Mouse (Mus musculus): Measurements from ENCODE around the gene Ube2d1. TPM values are rescaled to one million over a fixed set of nuclear protein-coding genes. Genes with fewer than 3 reads are reported as not detected.

The Ube2d1 gene
- polyA plus RNA-seq, 1 experiment from 2014 or later, result 62.9 TPM

DNA sequence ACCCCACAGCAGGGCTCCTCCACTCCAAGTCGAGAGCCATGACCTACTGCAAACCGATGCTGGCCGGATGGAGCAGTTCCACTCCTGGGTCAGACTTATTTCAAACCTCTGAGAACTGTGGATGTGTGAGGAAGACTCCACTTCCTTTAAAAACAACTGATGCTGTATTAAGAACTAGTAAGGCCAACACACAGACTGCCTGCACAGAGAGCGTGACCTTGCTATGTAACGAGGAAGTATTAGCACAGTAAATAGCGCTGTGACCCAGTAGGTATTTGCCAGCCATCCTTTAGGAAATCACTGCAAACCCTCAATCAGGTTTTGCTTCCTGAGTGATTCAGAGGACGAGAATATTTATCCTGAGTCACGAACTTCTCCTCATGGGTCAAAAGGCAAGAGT lies 23.4 kb downstream of the Ube2d1 start:
- H3K27ac ChIP-seq, result no peak overlapping the region
- WGBS (ENCODE audit: missing documents), result 96% methylated on average over 8 of the region's 8 CpGs
- H3K36me3 ChIP-seq (ENCODE audit: inconsistent target), result peaks cover 26% of the 10 kb centered on the region; the same call in 1 of the 2 replicates
- peaks cover 40% of the 10 kb centered on the region for H3K79me2 ChIP-seq (ENCODE audit: inconsistent target)
- H3K4me3 ChIP-seq (ENCODE audit: inconsistent target), result no peak overlapping the region

GRCm38 (mm10) chr10:71258943-71259342 lies 26.1 kb downstream of the Ube2d1 start:
- 94% methylated on average over 5 of the region's 5 CpGs for WGBS (ENCODE audit: missing documents)
- Histone ChIP-seq H3K79me2 (ENCODE audit: inconsistent target) (peaks cover 13% of the 10 kb centered on the region; the same call in 1 of the 2 replicates), H3K4me3 (ENCODE audit: inconsistent target) (no peak overlapping the region), H3K36me3 (ENCODE audit: inconsistent target) (peaks cover 38% of the 10 kb centered on the region), H3K27ac (no peak overlapping the region)

GRCm38 (mm10) chr10:71258516-71258915 lies 26.5 kb downstream of the Ube2d1 start:
- peaks cover 38% of the 10 kb centered on the region for H3K36me3 ChIP-seq (ENCODE audit: inconsistent target)
- H3K4me3 ChIP-seq (ENCODE audit: inconsistent target), result no peak overlapping the region
- H3K27ac ChIP-seq, result no peak overlapping the region
- H3K79me2 ChIP-seq (ENCODE audit: inconsistent target), result peaks cover 8% of the 10 kb centered on the region; the same call in 1 of the 2 replicates
- WGBS (ENCODE audit: missing documents), result 96% methylated on average over 8 of the region's 8 CpGs

DNA sequence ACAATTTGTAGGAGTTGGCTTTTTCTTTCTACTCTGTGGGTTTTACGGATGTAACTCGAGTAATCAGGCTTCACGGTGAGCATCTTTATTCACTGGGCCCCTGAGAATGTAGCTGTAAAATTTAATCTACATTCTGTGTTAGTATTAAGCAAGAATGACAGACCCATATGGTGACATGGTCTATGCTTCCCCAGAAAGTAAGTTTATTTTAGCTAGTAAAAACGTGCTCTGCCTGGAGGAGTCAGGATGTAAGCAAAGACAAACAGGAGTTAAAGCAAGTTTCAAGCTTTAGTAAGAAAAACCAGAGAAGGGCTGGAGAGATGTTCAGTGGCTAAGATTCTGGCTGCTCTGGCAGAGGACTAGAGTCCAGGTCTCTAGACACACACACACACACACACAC lies 31.9 kb downstream of the Ube2d1 start:
- Histone ChIP-seq H3K4me3 (ENCODE audit: inconsistent target) (no peak overlapping the region), H3K79me2 (ENCODE audit: inconsistent target) (no peaks in the 10 kb centered on the region), H3K36me3 (ENCODE audit: inconsistent target) (peaks cover 12% of the 10 kb centered on the region), H3K27ac (no peak overlapping the region)
- 92% methylated on average over 4 of the region's 4 CpGs for WGBS (ENCODE audit: missing documents)

DNA sequence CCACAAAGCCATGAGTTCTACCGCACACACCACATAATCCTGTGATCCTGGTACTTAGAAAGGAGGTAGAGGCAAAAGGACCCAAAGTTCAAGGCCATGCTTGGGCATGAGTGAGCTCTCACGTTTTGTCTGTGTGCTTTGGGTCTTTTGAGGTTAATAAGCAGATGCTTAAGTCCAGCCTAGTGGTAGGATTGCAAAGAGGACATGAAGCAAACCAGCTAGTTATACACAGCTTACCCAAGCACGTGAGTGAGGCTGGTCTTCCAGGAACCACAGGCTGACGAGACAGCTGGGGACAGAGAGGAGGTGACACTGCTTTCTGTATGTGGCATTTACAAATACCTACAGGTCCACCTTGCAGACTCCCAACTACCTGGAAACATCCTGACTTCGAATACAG lies 32.6 kb downstream of the Ube2d1 start:
- WGBS (ENCODE audit: missing documents), result 87% methylated on average over 4 of the region's 5 CpGs
- H3K4me3 ChIP-seq (ENCODE audit: inconsistent target), result no peak overlapping the region
- no peak overlapping the region for H3K27ac ChIP-seq
- peaks cover 12% of the 10 kb centered on the region for H3K36me3 ChIP-seq (ENCODE audit: inconsistent target)
- no peaks in the 10 kb centered on the region for H3K79me2 ChIP-seq (ENCODE audit: inconsistent target)

DNA sequence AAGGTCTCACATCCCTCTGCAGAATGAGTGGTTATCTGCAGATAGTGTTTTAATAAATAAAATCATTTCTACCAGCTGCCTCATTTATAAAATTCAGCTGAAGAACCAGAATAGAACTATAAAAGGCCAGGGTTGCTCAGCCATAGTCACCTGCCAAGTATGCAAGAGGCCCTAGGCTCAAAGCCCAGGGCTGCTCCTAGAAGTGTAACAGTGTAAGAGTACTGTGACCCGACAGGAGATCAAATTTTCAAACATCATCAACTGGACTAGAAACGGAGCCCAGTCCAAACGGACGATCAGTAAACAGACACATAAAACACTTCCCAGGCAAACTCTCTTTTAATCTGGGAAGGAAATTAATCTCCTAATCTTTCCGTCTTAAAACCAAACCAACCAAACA lies 33.2 kb downstream of the Ube2d1 start:
- Histone ChIP-seq H3K79me2 (ENCODE audit: inconsistent target) (no peaks in the 10 kb centered on the region), H3K4me3 (ENCODE audit: inconsistent target) (no peak overlapping the region), H3K27ac (no peak overlapping the region), H3K36me3 (ENCODE audit: inconsistent target) (peaks cover 12% of the 10 kb centered on the region)
- 98% methylated on average over 5 of the region's 5 CpGs for WGBS (ENCODE audit: missing documents)

DNA sequence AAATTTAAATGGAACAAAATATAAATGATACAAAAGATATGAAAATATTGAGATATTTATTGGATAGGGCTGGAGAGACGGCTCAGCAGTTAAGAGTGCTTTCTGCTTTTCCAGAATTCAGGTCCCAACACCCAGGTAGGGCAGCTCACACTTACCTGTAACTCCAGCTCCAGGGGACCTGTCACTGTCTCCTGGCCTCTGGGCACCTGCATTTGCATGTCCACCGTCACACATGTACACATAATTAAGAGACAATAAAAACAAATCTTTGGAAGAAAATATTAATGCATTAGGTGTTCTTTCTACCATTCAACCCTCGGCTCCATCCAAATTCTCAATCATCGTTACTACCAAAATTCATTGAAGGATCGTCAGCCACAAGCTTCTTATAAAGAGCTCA lies 33.8 kb downstream of the Ube2d1 start:
- H3K4me3 ChIP-seq (ENCODE audit: inconsistent target), result no peak overlapping the region

DNA sequence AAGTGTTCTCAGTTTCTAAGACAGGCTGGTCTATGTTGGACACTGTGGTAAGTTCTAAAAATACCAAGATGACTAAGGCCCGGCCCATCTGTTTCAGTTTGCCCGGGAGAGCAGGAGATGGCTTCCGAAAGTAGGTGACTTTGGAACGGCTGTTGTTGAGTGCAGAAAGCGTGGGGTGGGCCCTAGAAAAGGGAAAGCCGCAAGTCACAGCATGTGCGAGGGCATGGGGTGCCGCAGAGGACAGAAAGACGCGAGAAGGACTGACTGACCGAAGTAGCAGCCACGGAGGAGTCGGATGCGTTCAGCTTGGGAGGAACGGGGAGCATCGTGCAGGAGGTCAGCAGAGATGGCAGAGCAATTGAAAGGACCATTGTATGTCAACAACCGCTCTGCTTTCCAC lies 34.6 kb downstream of the Ube2d1 start:
- no peaks in the 10 kb centered on the region for H3K79me2 ChIP-seq (ENCODE audit: inconsistent target)
- H3K4me3 ChIP-seq (ENCODE audit: inconsistent target), result no peak overlapping the region
- no peak overlapping the region for H3K27ac ChIP-seq
- H3K36me3 ChIP-seq (ENCODE audit: inconsistent target), result peaks cover 11% of the 10 kb centered on the region
- 86% methylated on average over 16 of the region's 17 CpGs for WGBS (ENCODE audit: missing documents)

More for the DNA sequence above, 33.8 kb downstream of the Ube2d1 start:
- H3K79me2 ChIP-seq (ENCODE audit: inconsistent target), result no peaks in the 10 kb centered on the region
- H3K36me3 ChIP-seq (ENCODE audit: inconsistent target), result peaks cover 12% of the 10 kb centered on the region
- no peak overlapping the region for H3K27ac ChIP-seq
- WGBS (ENCODE audit: missing documents), result 93% methylated on average over 5 of the region's 5 CpGs

GRCm38 (mm10) chr10:71249086-71249880 lies 35.8 kb downstream of the Ube2d1 start:
- 87% methylated on average over 10 of the region's 10 CpGs for WGBS (ENCODE audit: missing documents)
- no peaks in the 10 kb centered on the region; the same call in 1 of the 2 replicates for H3K36me3 ChIP-seq (ENCODE audit: inconsistent target)
- H3K79me2 ChIP-seq (ENCODE audit: inconsistent target), result no peaks in the 10 kb centered on the region
- H3K27ac ChIP-seq, result no peak overlapping the region
- no peak overlapping the region for H3K4me3 ChIP-seq (ENCODE audit: inconsistent target)

GRCm38 (mm10) chr10:71246956-71247355 lies 38.1 kb downstream of the Ube2d1 start:
- Histone ChIP-seq H3K79me2 (ENCODE audit: inconsistent target) (no peaks in the 10 kb centered on the region), H3K36me3 (ENCODE audit: inconsistent target) (no peaks in the 10 kb centered on the region), H3K4me3 (ENCODE audit: inconsistent target) (no peak overlapping the region), H3K27ac (no peak overlapping the region)
- 2% methylated on average over 7 of the region's 7 CpGs for WGBS (ENCODE audit: missing documents)

- peaks cover 7% of the 10 kb centered on the region; the same call in 1 of the 2 replicates for H3K36me3 ChIP-seq (ENCODE audit: inconsistent target)
- no peak overlapping the region for H3K27ac ChIP-seq
- WGBS (ENCODE audit: missing documents), result 11% methylated on average over 6 of the region's 6 CpGs
- peak overlapping the region; percentile 15 for H3K4me3 ChIP-seq (ENCODE audit: inconsistent target)
- H3K79me2 ChIP-seq (ENCODE audit: inconsistent target), result peaks cover 27% of the 10 kb centered on the region
These were observed 45.5 kb downstream of the Ube2d1 start for GRCm38 (mm10) chr10:71239479-71240120.

DNA sequence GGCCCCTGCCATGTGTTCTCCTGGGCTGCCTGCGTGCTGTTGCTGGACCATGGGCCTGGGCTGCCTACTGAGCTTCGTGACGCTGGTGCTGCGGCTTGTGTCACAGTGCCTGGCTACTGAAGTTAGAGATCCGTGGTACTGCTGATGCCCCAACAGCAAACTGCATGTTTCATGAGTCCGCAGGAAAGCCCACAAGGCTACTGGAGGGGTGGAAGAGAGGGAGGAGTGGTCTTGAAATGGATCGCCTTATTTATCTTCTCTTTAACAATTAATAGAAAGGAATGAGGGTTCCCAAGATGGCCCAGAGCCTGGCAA lies 46.9 kb downstream of the Ube2d1 start, which contains the start of gene Tfam:
Gene Tfam (minus strand): TSS at position 41 of the 315 bp plus-strand sequence.
- WGBS (ENCODE audit: missing documents), result 7% methylated on average over 7 of the region's 7 CpGs
- Histone ChIP-seq H3K27ac (no peak within 1 kb of the TSS), H3K79me2 (ENCODE audit: inconsistent target) (peaks cover 27% of the 10 kb centered on the region), H3K4me3 (ENCODE audit: inconsistent target) (peak within 1 kb of the TSS; percentile 66), H3K36me3 (ENCODE audit: inconsistent target) (peaks cover 19% of the 10 kb centered on the region; the same call in 1 of the 2 replicates)

DNA sequence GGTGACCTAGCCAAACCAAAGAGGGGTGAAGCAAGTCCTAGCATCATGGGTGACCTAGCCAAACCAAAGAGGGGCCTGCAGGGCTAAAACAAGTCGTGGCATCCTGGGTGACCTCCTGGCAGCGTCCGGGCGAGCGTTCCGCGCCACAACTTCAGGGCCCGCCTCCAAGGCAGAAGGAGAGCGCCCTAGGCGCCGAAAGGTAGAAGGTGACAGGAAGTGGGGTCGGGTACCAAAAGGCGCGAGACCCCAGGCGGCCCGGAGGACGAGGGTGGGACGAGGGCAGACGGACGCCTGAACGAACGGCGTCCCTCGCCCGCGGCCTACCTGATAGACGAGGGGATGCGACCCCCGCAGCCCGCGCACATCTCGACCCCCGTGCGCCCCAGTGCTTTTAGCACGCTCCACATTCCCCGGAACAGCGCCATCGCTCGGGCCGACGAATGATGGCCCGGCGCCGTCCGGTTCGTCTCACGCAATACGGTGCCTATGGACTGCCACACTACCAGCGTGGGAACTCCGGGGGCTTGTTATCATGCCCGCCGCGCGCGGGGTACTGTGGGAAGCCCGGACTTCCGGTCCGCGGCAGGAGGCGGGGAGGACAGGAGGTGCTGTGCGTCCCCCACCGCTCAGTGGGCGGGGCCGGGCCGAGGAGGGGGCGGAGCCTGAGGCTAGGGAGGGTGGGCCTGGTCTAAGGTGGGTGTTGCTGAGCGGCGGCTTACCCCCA lies 47.4 kb downstream of the Ube2d1 start:
- Histone ChIP-seq H3K36me3 (ENCODE audit: inconsistent target) (peaks cover 23% of the 10 kb centered on the region), H3K4me3 (ENCODE audit: inconsistent target) (peak overlapping the region; percentile 66), H3K27ac (no peak overlapping the region), H3K79me2 (ENCODE audit: inconsistent target) (peaks cover 27% of the 10 kb centered on the region)
- WGBS (ENCODE audit: missing documents), result under 1% methylated on average over 68 of the region's 68 CpGs

DNA sequence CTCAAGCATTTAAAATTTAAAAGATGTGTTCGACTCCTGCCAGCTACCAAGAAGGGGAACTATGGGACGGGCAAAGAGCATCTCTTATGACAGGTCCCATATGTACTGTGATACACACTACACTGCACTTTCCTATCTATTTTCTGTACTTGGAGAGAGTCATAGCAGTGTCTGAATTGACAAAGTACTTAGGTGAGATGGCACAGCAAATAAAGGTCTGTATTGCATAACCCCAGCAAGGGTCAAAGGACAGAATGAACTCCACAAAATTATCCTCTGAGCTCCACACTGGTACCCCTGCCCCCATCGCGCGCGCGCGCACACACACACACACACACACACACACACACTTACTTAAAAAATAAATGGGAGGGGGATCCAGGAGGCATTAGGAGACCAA lies 51.0 kb downstream of the Ube2d1 start:
- no peak overlapping the region for H3K27ac ChIP-seq
- peaks cover 27% of the 10 kb centered on the region for H3K79me2 ChIP-seq (ENCODE audit: inconsistent target)
- no peak overlapping the region for H3K4me3 ChIP-seq (ENCODE audit: inconsistent target)
- 97% methylated on average over 8 of the region's 8 CpGs for WGBS (ENCODE audit: missing documents)
- H3K36me3 ChIP-seq (ENCODE audit: inconsistent target), result peaks cover 41% of the 10 kb centered on the region

- no peak overlapping the region for H3K4me3 ChIP-seq (ENCODE audit: inconsistent target)
- whole genome bisulfite sequencing (ENCODE audit: missing documents), result 61% methylated on average over 7 of the region's 7 CpGs
- no peak overlapping the region for H3K27ac ChIP-seq
- H3K36me3 ChIP-seq (ENCODE audit: inconsistent target), result peaks cover 32% of the 10 kb centered on the region
- H3K79me2 ChIP-seq (ENCODE audit: inconsistent target), result no peaks in the 10 kb centered on the region
These were observed 59.2 kb downstream of the Ube2d1 start for GRCm38 (mm10) chr10:71225894-71226293.
